In the genomic region with DNA sequence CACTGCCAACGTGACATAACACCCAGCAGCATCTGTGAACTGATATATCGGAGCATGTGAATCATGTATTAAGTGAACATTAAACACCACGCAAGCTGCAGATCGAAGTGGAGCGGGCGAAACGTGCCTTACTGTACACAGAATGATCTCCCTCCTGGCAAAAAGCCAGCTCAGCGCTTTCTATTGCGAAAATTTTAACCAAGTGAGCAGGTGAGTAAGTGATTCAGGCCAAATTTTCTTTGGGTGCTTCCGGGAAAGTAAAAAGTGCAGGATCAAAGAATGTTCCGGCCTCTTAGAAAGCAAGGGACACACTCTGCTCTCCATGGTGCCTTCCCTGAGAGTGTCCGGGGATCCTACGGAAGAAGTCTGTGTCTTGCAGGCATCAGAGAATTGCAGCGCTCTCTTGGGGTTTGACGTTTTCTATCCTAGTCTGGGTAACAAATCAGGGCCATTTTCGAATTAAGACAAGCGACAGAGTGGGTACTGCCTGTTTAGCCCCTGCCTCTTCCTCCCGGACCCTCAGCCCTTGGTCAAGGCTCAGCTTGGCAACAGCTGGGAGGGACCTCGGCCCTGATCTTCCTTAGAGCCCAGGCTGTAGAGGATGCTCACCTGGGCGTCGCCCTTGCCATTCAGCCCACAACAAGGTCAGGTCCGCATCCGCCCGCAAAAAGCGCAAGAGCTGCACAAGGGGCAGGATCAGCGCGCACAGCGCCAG, we compare ENCODE assay signal across 8 mouse cellular contexts. TPM values are rescaled to one million over a fixed set of nuclear protein-coding genes. Genes with fewer than 3 reads are reported as not detected.
DNase-seq lines count a peak whose midpoint lies in the region; ATAC-seq lines count a peak whose summit lies in the region.

No protein-coding gene starts in this region.

- peak overlapping the region; percentile 90 for H3K4me2 ChIP-seq in heart, embryonic 11.5 days
- H3K4me2 ChIP-seq in kidney, embryonic 14.5 days (replicated peaks; ENCODE audit: low read depth, low read length) = peak overlapping the region; percentile 88
- H3K4me2 ChIP-seq in liver, embryonic 16.5 days (ENCODE audit: low read depth, low read length) = peak overlapping the region; percentile 77
- H3K4me2 ChIP-seq in neural tube, embryonic 12.5 days (replicated peaks) = peak overlapping the region; percentile 93

- H3K36me3 ChIP-seq in heart, embryonic 11.5 days (ENCODE audit: control insufficient read depth, insufficient read depth, low read length) = no peaks in the 10 kb centered on the region
- H3K36me3 ChIP-seq in kidney, embryonic 14.5 days (ENCODE audit: control insufficient read depth, insufficient read depth, low read length) = no peaks in the 10 kb centered on the region
- H3K36me3 ChIP-seq in liver, embryonic 16.5 days (ENCODE audit: control insufficient read depth, insufficient read depth) = no peaks in the 10 kb centered on the region
- no peaks in the 10 kb centered on the region for H3K36me3 ChIP-seq in neural tube, embryonic 12.5 days

- H3K27ac ChIP-seq in heart, embryonic 11.5 days (ENCODE audit: low read depth, low read length) = peak overlapping the region; percentile 85
- 0 out of 2 replicates have a peak overlapping the region, but pooled peaks have one; percentile 11 for H3K27ac ChIP-seq in kidney, embryonic 14.5 days (ENCODE audit: low read depth, low read length)
- H3K27ac ChIP-seq in liver, embryonic 16.5 days (ENCODE audit: low read length) = peak overlapping the region; percentile 82
- no peak overlapping the region for H3K27ac ChIP-seq in neural tube, embryonic 12.5 days

- no peak for ATAC-seq in heart, embryonic 11.5 days (replicated peaks; ENCODE audit: insufficient number of reproducible peaks, low FRiP score, low TSS enrichment)
- ATAC-seq in kidney, embryonic 14.5 days (ENCODE audit: low FRiP score, low TSS enrichment) = peak; percentile 8
- ATAC-seq in liver, embryonic 16.5 days (ENCODE audit: low read depth) = peak; percentile 59
- ATAC-seq in neural tube, embryonic 12.5 days (ENCODE audit: low FRiP score, low read depth) = peak; percentile 63

- H3K9me3 ChIP-seq in heart, embryonic 11.5 days (replicated peaks; ENCODE audit: control insufficient read depth, low read length) = no peaks in the 10 kb centered on the region
- H3K9me3 ChIP-seq in kidney, embryonic 14.5 days (ENCODE audit: control insufficient read depth, low read length) = no peaks in the 10 kb centered on the region
- no peaks in the 10 kb centered on the region for H3K9me3 ChIP-seq in liver, embryonic 16.5 days (replicated peaks; ENCODE audit: control insufficient read depth, low read length)
- H3K9me3 ChIP-seq in neural tube, embryonic 12.5 days = no peaks in the 10 kb centered on the region

- 9% methylated on average over 28 of the region's 28 CpGs for WGBS in heart, embryonic 11.5 days (ENCODE audit: insufficient replicate concordance)
- WGBS in kidney, embryonic 14.5 days = 10% methylated on average over 28 of the region's 28 CpGs
- 7% methylated on average over 28 of the region's 28 CpGs for WGBS in liver, embryonic 16.5 days (ENCODE audit: insufficient replicate concordance)
- WGBS in neural tube, embryonic 12.5 days = 12% methylated on average over 28 of the region's 28 CpGs

- no peaks in the 10 kb centered on the region for H3K27me3 ChIP-seq in heart, embryonic 11.5 days (ENCODE audit: control insufficient read depth, insufficient read depth, low read length)
- no peaks in the 10 kb centered on the region for H3K27me3 ChIP-seq in kidney, embryonic 14.5 days (ENCODE audit: control insufficient read depth, insufficient read depth, low read length)
- H3K27me3 ChIP-seq in liver, embryonic 16.5 days (ENCODE audit: control insufficient read depth, insufficient read depth, low read depth, low read length) = no peaks in the 10 kb centered on the region
- H3K27me3 ChIP-seq in neural tube, embryonic 12.5 days (replicated peaks) = no peaks in the 10 kb centered on the region

- peaks cover 6% of the 10 kb centered on the region; the same call in 1 of the 2 replicates for H3K4me1 ChIP-seq in heart, embryonic 11.5 days (ENCODE audit: control insufficient read depth, insufficient read depth, low read length)
- peaks cover 7% of the 10 kb centered on the region; the same call in 1 of the 2 replicates for H3K4me1 ChIP-seq in kidney, embryonic 14.5 days (ENCODE audit: control insufficient read depth, insufficient read depth, low read length)
- no peaks in the 10 kb centered on the region; the same call in none of the 2 replicates for H3K4me1 ChIP-seq in liver, embryonic 16.5 days (ENCODE audit: control insufficient read depth, low read depth, low read length)
- H3K4me1 ChIP-seq in neural tube, embryonic 12.5 days = 0 out of 2 replicates have a peak, but pooled peaks cover 4% of the 10 kb centered on the region

- DNase-seq in CD4-positive, CD25-positive, alpha-beta regulatory T cell, adult 2 months (ENCODE audit: low read depth, low spot score) = peak; percentile 57
- peak; percentile 67 for DNase-seq in MN1 (ENCODE audit: low spot score)
- DNase-seq in cerebellum, postnatal 14 days = peak; percentile 65 to 73
- DNase-seq in yolk sac, embryonic 10.5 days (ENCODE audit: low spot score) = no peak

- peak overlapping the region; percentile 77 for H3K9ac ChIP-seq in heart, embryonic 11.5 days (ENCODE audit: low read depth, low read length)
- H3K9ac ChIP-seq in kidney, embryonic 14.5 days (ENCODE audit: low read depth, low read length) = peak overlapping the region; percentile 52
- peak overlapping the region; percentile 53 for H3K9ac ChIP-seq in liver, embryonic 16.5 days (ENCODE audit: low read depth, low read length)
- H3K9ac ChIP-seq in neural tube, embryonic 12.5 days = peak overlapping the region; percentile 59

- H3K4me3 ChIP-seq in heart, embryonic 11.5 days (ENCODE audit: low read depth, low read length) = peak overlapping the region; percentile 71
- peak overlapping the region; percentile 61 for H3K4me3 ChIP-seq in kidney, embryonic 14.5 days (ENCODE audit: low read length)
- peak overlapping the region; percentile 63 for H3K4me3 ChIP-seq in liver, embryonic 16.5 days (ENCODE audit: low read depth, low read length)
- H3K4me3 ChIP-seq in neural tube, embryonic 12.5 days = peak overlapping the region; percentile 57

RNA-seq across cellular contexts. Expression of a gene that starts 0.5 kb away (rescaled TPM):
- 33.1 and 35.9 TPM in 2 replicates for polyA plus RNA-seq in heart, embryonic 11.5 days (2014; fragmentation: Nextera tagmentation; extraction: Ambion mirVana)
- polyA plus RNA-seq in kidney, embryonic 14.5 days (2014; fragmentation: Nextera tagmentation; extraction: Ambion mirVana) = 7.1 and 8.7 TPM in 2 replicates
- polyA plus RNA-seq in liver, embryonic 16.5 days (2015; fragmentation: Nextera tagmentation; extraction: Ambion mirVana) = 70.3 and 80.8 TPM in 2 replicates
- 8.4 and 9.1 TPM in 2 replicates for polyA plus RNA-seq in neural tube, embryonic 12.5 days (2016; fragmentation: Nextera tagmentation; extraction: Ambion mirVana)

RNA-seq across cellular contexts. Expression of a gene that starts 14.7 kb away (rescaled TPM):
- polyA plus RNA-seq in heart, embryonic 11.5 days (2014; fragmentation: Nextera tagmentation; extraction: Ambion mirVana) = not detected in 2 replicates
- not detected in 2 replicates for polyA plus RNA-seq in kidney, embryonic 14.5 days (2014; fragmentation: Nextera tagmentation; extraction: Ambion mirVana)
- not detected in 2 replicates for polyA plus RNA-seq in liver, embryonic 16.5 days (2015; fragmentation: Nextera tagmentation; extraction: Ambion mirVana)
- polyA plus RNA-seq in neural tube, embryonic 12.5 days (2016; fragmentation: Nextera tagmentation; extraction: Ambion mirVana) = not detected in 2 replicates
